Mouse (Mus musculus) forebrain, postnatal 0 days (tissue): ENCODE measurements around the gene Pfkm. TPM values are rescaled to one million over a fixed set of nuclear protein-coding genes. Genes with fewer than 3 reads are reported as not detected.
A peak's percentile ranks its signal among the peaks of the same experiment; 100 is the strongest.

ENCODE experiments used
- ATAC-seq: fragments of 200-750 bp; cut with Nextera tagmentation; 2 replicates; pipeline ENCODE4 v1.8.0; 2017; ENCODE audit warnings: mild to moderate bottlenecking, moderate library complexity
- DNase-seq: peaks from one replicate; pipeline ENCODE4 v3.0.0-alpha.2; 2015
- H3K27ac ChIP-seq: fragments of 300-500 bp; sonication (generic); 2 replicates; pipeline ENCODE4 v1.5.1; 2014; ENCODE audit warnings: low read depth, mild to moderate bottlenecking, antibody characterized with exemption, low read length, moderate library complexity, mixed read lengths
- H3K27me3 ChIP-seq: fragments of 300-500 bp; sonication (generic); 2 replicates; pipeline ENCODE4 v1.6.1; 2014; ENCODE audit warnings: mild to moderate bottlenecking, low read length, mixed read lengths; ENCODE audit not compliant: insufficient read depth
- H3K36me3 ChIP-seq: fragments of 300-500 bp; sonication (generic); 2 replicates; pipeline ENCODE4 v1.6.1; 2014; ENCODE audit warnings: mild to moderate bottlenecking, moderate library complexity; ENCODE audit not compliant: insufficient read depth
- H3K4me1 ChIP-seq: fragments of 300-500 bp; sonication (generic); 2 replicates; pipeline ENCODE4 v1.6.1; 2014; ENCODE audit warnings: antibody characterized with exemption; ENCODE audit not compliant: insufficient read depth
- H3K4me2 ChIP-seq: fragments of 300-500 bp; sonication (generic); 2 replicates; pipeline ENCODE4 v1.6.1; 2014; ENCODE audit warnings: low read depth, mild to moderate bottlenecking, moderate library complexity
- H3K4me3 ChIP-seq: fragments of 300-500 bp; sonication (generic); 2 replicates; pipeline ENCODE4 v1.5.1; 2014; ENCODE audit warnings: low read depth, low read length, mixed read lengths
- H3K9ac ChIP-seq: fragments of 300-500 bp; sonication (generic); 2 replicates; pipeline ENCODE4 v1.6.1; 2014; ENCODE audit warnings: mild to moderate bottlenecking
- H3K9me3 ChIP-seq: fragments of 300-500 bp; sonication (generic); 2 replicates; pipeline ENCODE4 v1.6.1; 2016; ENCODE audit warnings: low read length
- CTCF ChIP-seq: sonication (generic); IDR thresholded peaks from 2 replicates; pipeline ENCODE4 v1.5.1; 2016; ENCODE audit warnings: antibody characterized with exemption, control low read depth, low read depth
- WGBS: fragments of 180-500 bp; shearing (Covaris S2); extraction: QIAGEN DNeasy Blood & Tissue Kit; methylation state at CpG from one replicate; pipeline ENCODE4 v1.1.7; 2014; 5-methylcytosine and 5-hydroxymethylcytosine counted together
- polyA plus RNA-seq: library from polyadenylated mRNA; unstranded; fragments of >200 nt; fragmentation: Nextera tagmentation; extraction: Ambion mirVana; gene quantifications from 2 replicates; pipeline ENCODE4 v1.2.1, GENCODE M21; 2015
- total RNA-seq: library from RNA; depleted of rRNA; stranded (reverse); fragments of >200 nt; gene quantifications from 2 replicates; pipeline ENCODE4 v1.2.3, GENCODE M21; 2014; rRNA removed

The Pfkm gene
- total RNA-seq (90.1 and 91.9 TPM in 2 replicates), polyA plus RNA-seq (76.4 and 86.3 TPM in 2 replicates)

DNA sequence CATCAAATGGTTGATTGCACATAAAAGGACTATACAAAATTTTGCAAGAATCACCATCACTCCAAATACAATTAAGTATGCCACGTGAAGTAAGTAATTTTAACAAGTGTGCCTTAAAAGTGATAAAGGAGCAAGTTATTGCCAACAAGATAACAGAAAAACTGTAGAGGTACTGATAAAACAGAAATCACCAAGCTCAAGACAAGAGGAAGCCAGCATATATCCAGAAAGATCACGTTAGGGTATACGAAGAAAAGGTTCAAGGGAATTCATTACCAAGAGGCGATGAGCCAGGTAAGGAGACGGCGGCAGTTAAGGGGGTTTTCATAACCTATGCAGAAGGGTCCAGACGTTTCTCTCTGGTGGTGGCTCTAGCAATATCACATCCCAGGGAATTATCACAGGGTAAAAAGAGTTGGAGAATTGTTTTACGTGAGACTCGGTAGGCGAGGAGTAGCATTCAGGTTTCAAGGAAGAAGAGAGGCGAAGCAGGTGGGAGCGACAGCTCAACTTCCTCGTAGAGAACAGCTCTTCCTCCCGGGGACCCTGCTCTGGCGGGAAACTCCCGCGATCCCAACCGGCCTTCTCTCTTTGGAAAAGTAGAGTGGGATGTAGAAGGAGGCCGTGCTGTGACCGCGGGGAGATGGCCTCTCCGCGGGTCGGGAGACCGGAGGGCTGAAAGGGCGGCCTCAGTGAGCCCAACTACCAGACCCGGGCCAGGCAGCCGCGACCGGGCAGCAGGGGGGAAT lies at the start of gene Pfkm:
Pfkm (plus strand) TSS at position 218 of the 749 bp plus-strand sequence.
- under 1% methylated on average over 30 of the region's 30 CpGs for WGBS
- 0 out of 2 replicates have a peak, but pooled peaks cover 6% of the 10 kb centered on the region for H3K4me1 ChIP-seq
- DNase-seq, result peak; percentile 31

DNA sequence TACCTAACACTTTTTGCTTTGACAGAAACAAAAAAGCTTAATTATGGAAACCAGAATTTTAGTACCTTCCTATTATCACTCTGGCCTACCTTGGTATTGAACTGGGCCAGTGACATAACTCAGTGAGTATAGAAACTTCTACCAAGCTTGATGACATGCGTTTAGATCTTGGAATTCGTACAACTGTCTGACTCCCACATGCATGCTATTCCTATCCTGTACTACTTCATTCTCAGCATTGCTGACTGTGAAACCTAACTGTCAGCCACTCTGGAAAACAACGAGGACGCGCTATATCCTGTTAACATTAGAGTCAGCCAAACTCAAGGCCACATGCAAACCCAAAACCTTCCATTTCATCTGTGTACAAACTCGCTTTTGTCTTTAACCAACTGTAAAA lies 48.4 kb upstream of the Pfkm start:
- Histone ChIP-seq H3K4me3 (no peak overlapping the region), H3K4me1 (no peaks in the 10 kb centered on the region), H3K4me2 (no peak overlapping the region), H3K9ac (no peak overlapping the region), H3K36me3 (peaks cover 71% of the 10 kb centered on the region), H3K9me3 (no peaks in the 10 kb centered on the region), H3K27me3 (no peaks in the 10 kb centered on the region), H3K27ac (no peak overlapping the region)
- 95% methylated on average over 6 of the region's 6 CpGs for WGBS
- TF ChIP-seq CTCF, result no peak
- ATAC-seq (no peak), DNase-seq (no peak)

More for the DNA sequence above, at the start of gene Pfkm:
- no peak for TF ChIP-seq CTCF
- H3K9ac ChIP-seq, result peak within 1 kb of the TSS; percentile 71
- no peaks in the 10 kb centered on the region for H3K36me3 ChIP-seq
- H3K4me2 ChIP-seq, result peak within 1 kb of the TSS; percentile 67
- no peaks in the 10 kb centered on the region for H3K9me3 ChIP-seq
- no peak; the same call in 1 of the 2 replicates for ATAC-seq
- H3K4me3 ChIP-seq, result peak within 1 kb of the TSS; percentile 64
- no peaks in the 10 kb centered on the region for H3K27me3 ChIP-seq
- H3K27ac ChIP-seq, result peak within 1 kb of the TSS; percentile 92

GRCm38 (mm10) chr15:98044387-98044786 lies 48.0 kb upstream of the Pfkm start:
- Histone ChIP-seq H3K27ac (no peak overlapping the region), H3K9ac (no peak overlapping the region), H3K27me3 (no peaks in the 10 kb centered on the region), H3K36me3 (peaks cover 69% of the 10 kb centered on the region), H3K4me1 (no peaks in the 10 kb centered on the region), H3K4me3 (no peak overlapping the region), H3K9me3 (no peaks in the 10 kb centered on the region), H3K4me2 (no peak overlapping the region)
- TF ChIP-seq CTCF, result peak; percentile 24; the same call in 1 of the 2 replicates
- 96% methylated on average over 5 of the region's 5 CpGs for WGBS
- DNase-seq, result no peak
- no peak for ATAC-seq

GRCm38 (mm10) chr15:98048918-98049700 lies 43.3 kb upstream of the Pfkm start:
- Histone ChIP-seq H3K27me3 (no peaks in the 10 kb centered on the region), H3K4me3 (no peak overlapping the region), H3K4me2 (no peak overlapping the region), H3K9me3 (no peaks in the 10 kb centered on the region), H3K9ac (no peak overlapping the region), H3K36me3 (peaks cover 66% of the 10 kb centered on the region), H3K4me1 (no peaks in the 10 kb centered on the region), H3K27ac (no peak overlapping the region)
- no peak for TF ChIP-seq CTCF
- WGBS, result 89% methylated on average over 13 of the region's 13 CpGs
- no peak for ATAC-seq
- no peak for DNase-seq

DNA sequence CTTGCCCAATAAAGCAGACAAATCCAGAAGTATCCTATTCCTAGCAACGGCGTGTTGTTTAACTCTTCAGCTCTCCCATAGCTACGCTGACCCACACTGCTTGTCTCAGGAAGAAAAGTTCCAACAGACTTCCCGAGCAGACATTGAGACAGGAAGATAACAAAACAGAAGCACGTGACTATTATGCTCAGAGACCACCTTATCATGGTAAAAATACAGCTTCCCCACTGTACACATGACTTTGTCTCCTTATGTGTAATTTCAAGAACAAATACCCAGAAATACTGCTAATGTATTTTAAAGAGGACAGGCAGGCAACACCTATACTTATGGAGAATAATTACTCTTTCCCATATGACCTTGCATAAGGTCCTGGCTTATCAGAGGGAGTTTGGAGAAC lies 40.7 kb upstream of the Pfkm start:
- 90% methylated on average over 5 of the region's 5 CpGs for whole genome bisulfite sequencing
- ATAC-seq, result no peak
- no peak overlapping the region for H3K27ac ChIP-seq
- H3K9ac ChIP-seq, result no peak overlapping the region
- H3K9me3 ChIP-seq, result no peaks in the 10 kb centered on the region
- H3K36me3 ChIP-seq, result peaks cover 56% of the 10 kb centered on the region
- no peaks in the 10 kb centered on the region for H3K4me1 ChIP-seq
- no peaks in the 10 kb centered on the region for H3K27me3 ChIP-seq
- no peak overlapping the region for H3K4me3 ChIP-seq
- no peak for TF ChIP-seq CTCF
- H3K4me2 ChIP-seq, result no peak overlapping the region
- DNase-seq, result no peak

DNA sequence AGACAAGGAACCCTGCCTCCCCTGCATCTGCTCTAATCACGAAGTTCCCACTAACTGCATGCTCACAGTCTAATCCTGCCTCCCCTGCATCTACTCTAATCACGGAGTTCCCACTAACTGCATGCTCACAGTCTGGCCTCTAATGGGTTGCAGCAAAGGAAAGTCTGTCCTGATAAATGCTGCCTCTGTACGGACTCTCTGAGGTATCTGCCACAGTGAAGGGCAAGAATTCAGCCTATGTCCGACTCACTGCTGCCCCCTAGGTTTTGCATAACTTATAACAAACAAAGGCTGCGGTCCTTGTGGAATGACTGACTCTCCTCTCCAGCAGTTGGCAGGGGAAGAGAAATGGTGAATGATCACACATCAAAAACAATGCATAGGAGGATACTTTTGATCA lies 37.1 kb upstream of the Pfkm start:
- TF ChIP-seq CTCF, result peak; percentile 72
- 22% methylated on average over 5 of the region's 5 CpGs for WGBS
- peak; percentile 53 for DNase-seq

DNA sequence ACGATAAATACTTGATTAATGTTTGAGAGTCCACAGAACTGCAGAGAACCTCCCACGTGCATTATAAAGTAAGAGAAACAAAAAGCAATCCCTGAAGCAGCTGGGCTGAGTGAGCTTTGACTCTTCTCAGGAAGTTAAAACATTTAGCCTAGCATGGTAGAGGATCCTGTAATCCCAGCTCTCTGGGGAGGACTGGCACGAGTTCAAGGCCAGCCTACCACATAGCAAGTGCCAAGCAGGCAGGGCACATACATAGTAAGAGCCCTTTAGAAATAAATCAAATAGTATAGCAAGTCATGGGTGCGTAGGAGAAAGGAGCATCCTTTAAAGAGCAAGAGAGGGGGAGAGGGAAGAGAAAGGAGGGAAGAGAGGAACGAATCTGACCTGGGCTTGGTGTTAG lies 26.5 kb upstream of the Pfkm start:
- Histone ChIP-seq H3K4me2 (no peak overlapping the region), H3K9ac (no peak overlapping the region), H3K36me3 (peaks cover 60% of the 10 kb centered on the region), H3K27me3 (no peaks in the 10 kb centered on the region), H3K4me1 (no peaks in the 10 kb centered on the region), H3K4me3 (no peak overlapping the region), H3K27ac (no peak overlapping the region), H3K9me3 (no peaks in the 10 kb centered on the region)
- no peak for DNase-seq
- TF ChIP-seq CTCF, result no peak
- ATAC-seq, result no peak
- 89% methylated on average over 5 of the region's 5 CpGs for WGBS

More for the DNA sequence above, 37.1 kb upstream of the Pfkm start:
- Histone ChIP-seq H3K27me3 (no peaks in the 10 kb centered on the region), H3K4me1 (no peaks in the 10 kb centered on the region), H3K9me3 (no peaks in the 10 kb centered on the region), H3K4me3 (no peak overlapping the region), H3K36me3 (peaks cover 59% of the 10 kb centered on the region), H3K4me2 (no peak overlapping the region), H3K27ac (no peak overlapping the region), H3K9ac (no peak overlapping the region)
- ATAC-seq, result no peak; the same call in 1 of the 2 replicates
